Mouse (Mus musculus) intestine, embryonic 14.5 days (tissue): Measurements from ENCODE around the gene Lamb2. TPM values are rescaled to one million over a fixed set of nuclear protein-coding genes. Genes with fewer than 3 reads are reported as not detected.

Experiments
- ATAC-seq: fragments of 200-750 bp; cut with Nextera tagmentation; replicated peaks from 2 replicates; pipeline ENCODE4 v1.8.0; 2017; ENCODE audit warnings: low read depth, moderate number of reproducible peaks, moderate TSS enrichment, moderate library complexity; ENCODE audit not compliant: low FRiP score, low TSS enrichment
- DNase-seq: peaks from one replicate; pipeline ENCODE4 v3.0.0-alpha.2; 2018; ENCODE audit warnings: low spot score
- H3K27ac ChIP-seq: fragments of 300-500 bp; sonication (generic); 2 replicates; pipeline ENCODE4 v1.5.1; 2014; ENCODE audit warnings: low read depth, mild to moderate bottlenecking, control low read depth
- H3K27me3 ChIP-seq: fragments of 300-500 bp; sonication (generic); replicated peaks from 2 replicates; pipeline ENCODE4 v1.6.1; 2014; ENCODE audit warnings: low read length, control low read depth; ENCODE audit not compliant: control insufficient read depth, insufficient read depth
- H3K36me3 ChIP-seq: fragments of 300-500 bp; sonication (generic); 2 replicates; pipeline ENCODE4 v1.6.1; 2014; ENCODE audit warnings: low read length, control low read depth; ENCODE audit not compliant: control insufficient read depth, insufficient read depth
- H3K4me1 ChIP-seq: fragments of 300-500 bp; sonication (generic); replicated peaks from 2 replicates; pipeline ENCODE4 v1.6.1; 2014; ENCODE audit warnings: low read length, control low read depth, mixed read lengths; ENCODE audit not compliant: control insufficient read depth, insufficient read depth
- H3K4me2 ChIP-seq: fragments of 300-500 bp; sonication (generic); 2 replicates; pipeline ENCODE4 v1.6.1; 2014; ENCODE audit warnings: low read length
- H3K4me3 ChIP-seq: fragments of 300-500 bp; sonication (generic); 2 replicates; pipeline ENCODE4 v1.5.1; 2014; ENCODE audit warnings: low read depth, low read length, control low read depth, mixed read lengths
- H3K9ac ChIP-seq: fragments of 300-500 bp; sonication (generic); 2 replicates; pipeline ENCODE4 v1.6.1; 2014; ENCODE audit warnings: mild to moderate bottlenecking, low read length
- H3K9me3 ChIP-seq: fragments of 300-500 bp; sonication (generic); 2 replicates; pipeline ENCODE4 v1.6.1; 2016; ENCODE audit warnings: low read length, control low read depth; ENCODE audit not compliant: control insufficient read depth
- WGBS: fragments of 180-500 bp; shearing (Covaris S2); extraction: QIAGEN DNeasy Blood & Tissue Kit; methylation state at CpG from one replicate; pipeline ENCODE4 v1.1.7; 2014; 5-methylcytosine and 5-hydroxymethylcytosine counted together
- polyA plus RNA-seq: library from polyadenylated mRNA; unstranded; fragments of >200 nt; fragmentation: Nextera tagmentation; extraction: Ambion mirVana; gene quantifications from 2 replicates; pipeline ENCODE4 v1.2.1, GENCODE M21; 2014

Gene Lamb2
- polyA plus RNA-seq, 1 experiment from 2014 or later: 32.3 TPM

- Histone ChIP-seq H3K4me3 (no peak overlapping the region), H3K4me2 (no peak overlapping the region), H3K9ac (no peak overlapping the region), H3K9me3 (no peaks in the 10 kb centered on the region), H3K36me3 (peaks cover 27% of the 10 kb centered on the region), H3K4me1 (no peaks in the 10 kb centered on the region), H3K27ac (no peak overlapping the region), H3K27me3 (no peaks in the 10 kb centered on the region)
- WGBS: 62% methylated on average over 5 of the region's 5 CpGs
- ATAC-seq (no peak), DNase-seq (no peak)
Observed at GRCm38 (mm10) chr9:108469430-108469829, 10.1 kb upstream of the Lamb2 start.

DNA sequence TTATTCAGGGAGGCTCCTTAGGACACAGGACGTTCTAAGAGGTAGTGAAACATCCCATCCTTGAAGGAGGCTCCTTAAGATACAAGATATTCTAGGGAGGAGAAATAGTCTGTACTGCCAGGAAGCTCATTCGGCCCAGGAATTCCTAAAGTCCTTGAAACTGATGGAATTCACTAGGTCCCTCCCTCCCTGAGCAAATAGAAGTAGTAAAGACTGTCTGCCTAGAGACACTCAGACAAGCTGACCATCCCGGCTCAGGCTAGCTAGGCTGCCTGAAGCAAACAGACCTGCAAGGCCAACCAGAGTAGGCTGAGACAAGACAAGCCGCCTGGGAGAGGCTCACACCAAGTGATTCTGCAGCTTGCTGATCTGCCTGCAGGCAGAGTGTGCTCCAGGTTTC lies 9.7 kb upstream of the Lamb2 start:
- WGBS: 52% methylated on average over 4 of the region's 4 CpGs

DNA sequence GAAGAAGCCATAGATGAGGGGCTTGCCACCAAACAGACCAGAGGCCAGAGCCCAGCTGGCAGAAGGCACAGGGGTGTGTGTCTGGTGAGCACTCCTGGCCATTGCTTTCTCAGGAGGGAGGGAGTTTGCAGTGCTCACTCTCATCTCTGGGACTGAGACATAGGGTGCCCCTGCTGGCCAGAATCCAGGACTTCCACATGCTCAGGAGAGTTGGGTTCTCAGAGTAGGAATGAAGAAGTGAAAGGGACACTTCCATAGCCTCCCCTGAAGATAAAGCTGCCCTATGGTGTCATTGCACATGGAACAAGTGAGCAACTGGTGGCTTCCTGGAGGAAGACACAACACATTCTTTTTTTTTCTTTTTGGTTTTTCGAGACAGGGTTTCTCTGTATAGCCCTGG lies 5.0 kb upstream of the Lamb2 start:
- Histone ChIP-seq H3K4me3 (no peak overlapping the region), H3K27ac (no peak overlapping the region), H3K27me3 (no peaks in the 10 kb centered on the region), H3K9me3 (no peaks in the 10 kb centered on the region), H3K4me1 (peaks cover 6% of the 10 kb centered on the region), H3K9ac (no peak overlapping the region), H3K36me3 (no peaks in the 10 kb centered on the region), H3K4me2 (no peak overlapping the region)
- DNase-seq: no peak
- no peak for ATAC-seq
- WGBS: 78% methylated on average over 1 of the region's 1 CpGs

More for the DNA sequence above, 9.7 kb upstream of the Lamb2 start:
- no peaks in the 10 kb centered on the region for H3K27me3 ChIP-seq
- peaks cover 23% of the 10 kb centered on the region for H3K36me3 ChIP-seq
- no peak overlapping the region for H3K4me2 ChIP-seq
- no peaks in the 10 kb centered on the region for H3K9me3 ChIP-seq
- H3K27ac ChIP-seq: no peak overlapping the region
- H3K4me1 ChIP-seq: no peaks in the 10 kb centered on the region
- no peak for DNase-seq
- H3K9ac ChIP-seq: no peak overlapping the region
- no peak overlapping the region for H3K4me3 ChIP-seq
- no peak for ATAC-seq

DNA sequence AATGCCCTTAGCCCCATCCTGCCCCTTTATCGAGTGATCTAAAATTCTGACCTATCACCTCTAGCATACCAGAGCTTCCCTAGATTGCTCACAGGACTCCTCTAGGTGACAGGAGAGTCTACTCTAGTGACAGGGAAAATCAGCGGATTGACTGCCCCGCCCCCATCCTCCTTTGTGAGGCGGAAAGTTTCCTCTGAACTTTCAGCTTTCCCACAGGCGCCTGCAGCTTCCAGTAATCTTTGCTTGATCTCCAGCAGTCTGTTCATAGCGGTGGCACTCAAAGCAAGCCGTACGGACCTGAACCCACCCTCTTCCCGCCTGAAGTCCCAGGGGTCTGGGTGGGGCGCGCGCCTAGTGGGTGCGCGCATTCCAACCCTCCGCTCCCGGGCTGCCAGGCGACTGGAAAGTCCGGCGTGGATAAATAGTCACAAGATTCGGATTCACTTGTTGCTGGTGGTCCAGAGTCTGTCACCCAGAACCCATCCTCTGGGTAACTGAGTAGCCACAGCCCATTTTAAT lies 839 bp upstream of the Lamb2 start:
- H3K9me3 ChIP-seq: no peaks in the 10 kb centered on the region
- ATAC-seq (peak; percentile 79), DNase-seq (peak; percentile 92)
- H3K4me2 ChIP-seq: peak overlapping the region; percentile 91
- no peaks in the 10 kb centered on the region for H3K27me3 ChIP-seq
- WGBS: 1% methylated on average over 20 of the region's 20 CpGs
- H3K36me3 ChIP-seq: peaks cover 22% of the 10 kb centered on the region
- H3K9ac ChIP-seq: peak overlapping the region; percentile 56
- H3K27ac ChIP-seq: peak overlapping the region; percentile 87
- peaks cover 17% of the 10 kb centered on the region for H3K4me1 ChIP-seq
- H3K4me3 ChIP-seq: peak overlapping the region; percentile 46

DNA sequence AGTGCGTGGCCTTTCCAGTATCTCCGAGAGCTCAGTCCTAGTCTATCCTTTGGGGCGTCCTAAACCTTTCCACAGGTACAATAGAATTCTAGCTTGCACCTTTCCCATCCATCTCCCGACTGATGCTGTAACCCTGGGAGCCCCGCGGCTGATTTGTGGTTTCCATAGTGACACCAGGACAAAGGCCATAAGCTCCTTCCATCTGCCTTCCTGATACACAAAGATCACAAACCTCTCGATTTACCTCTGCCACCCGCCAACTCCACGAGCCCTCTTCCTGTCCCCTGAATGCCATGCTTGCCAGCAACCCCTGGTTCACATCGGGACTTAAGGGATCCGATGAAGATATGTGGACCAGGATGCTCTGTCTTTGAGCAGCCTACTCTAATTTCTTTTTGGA lies 295 bp upstream of the Lamb2 start:
- 38% methylated on average over 11 of the region's 11 CpGs for WGBS
- DNase-seq (peak; percentile 80), ATAC-seq (0 out of 2 replicates have a peak, but pooled peaks have one; percentile 14)
- no peaks in the 10 kb centered on the region for H3K9me3 ChIP-seq
- H3K4me3 ChIP-seq: peak overlapping the region; percentile 46
- peaks cover 17% of the 10 kb centered on the region for H3K4me1 ChIP-seq
- no peaks in the 10 kb centered on the region for H3K27me3 ChIP-seq
- H3K27ac ChIP-seq: peak overlapping the region; percentile 87; the same call in 1 of the 2 replicates
- H3K9ac ChIP-seq: no peak overlapping the region
- peaks cover 28% of the 10 kb centered on the region for H3K36me3 ChIP-seq
- peak overlapping the region; percentile 91 for H3K4me2 ChIP-seq

- ATAC-seq: no peak
- no peaks in the 10 kb centered on the region for H3K9me3 ChIP-seq
- peaks cover 43% of the 10 kb centered on the region for H3K36me3 ChIP-seq
- peaks cover 17% of the 10 kb centered on the region for H3K4me1 ChIP-seq
- H3K4me3 ChIP-seq: no peak overlapping the region
- H3K27ac ChIP-seq: no peak overlapping the region
- peak overlapping the region; percentile 91 for H3K4me2 ChIP-seq
- no peak for DNase-seq
- peak overlapping the region; percentile 73; the same call in 1 of the 2 replicates for H3K9ac ChIP-seq
- no peaks in the 10 kb centered on the region for H3K27me3 ChIP-seq
- 90% methylated on average over 28 of the region's 28 CpGs for WGBS
Observed at GRCm38 (mm10) chr9:108480813-108481519, 1.4 kb downstream of the Lamb2 start.

DNA sequence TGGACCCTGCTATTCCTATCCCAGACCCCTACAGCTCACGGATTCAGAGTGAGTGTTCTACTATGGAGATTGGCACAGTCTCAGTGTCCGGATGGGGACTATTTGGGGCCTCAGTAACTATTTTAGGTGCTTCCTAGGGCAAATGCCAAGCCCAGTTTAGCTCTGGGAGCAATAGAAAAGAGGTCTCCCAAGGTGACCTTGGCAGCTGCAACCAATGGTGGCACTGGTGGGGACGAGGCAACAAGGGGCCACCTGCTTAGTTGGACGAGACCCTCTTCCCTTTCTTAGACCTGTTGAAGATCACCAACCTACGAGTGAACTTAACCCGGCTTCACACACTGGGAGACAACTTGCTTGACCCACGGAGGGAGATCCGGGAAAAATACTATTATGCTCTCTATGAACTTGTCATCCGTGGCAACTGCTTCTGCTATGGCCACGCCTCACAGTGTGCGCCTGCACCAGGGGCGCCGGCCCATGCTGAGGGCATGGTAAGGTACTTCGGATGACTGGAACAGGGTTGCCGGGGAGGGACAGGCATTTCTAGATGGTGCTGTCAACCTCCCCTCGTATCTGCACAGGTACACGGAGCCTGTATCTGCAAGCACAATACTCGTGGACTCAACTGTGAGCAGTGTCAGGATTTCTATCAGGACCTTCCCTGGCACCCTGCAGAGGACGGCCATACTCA lies 2.1 kb downstream of the Lamb2 start:
- no peak for DNase-seq
- Histone ChIP-seq H3K4me3 (no peak overlapping the region), H3K36me3 (peaks cover 50% of the 10 kb centered on the region), H3K27me3 (no peaks in the 10 kb centered on the region), H3K9me3 (no peaks in the 10 kb centered on the region), H3K4me2 (no peak overlapping the region), H3K4me1 (peaks cover 17% of the 10 kb centered on the region), H3K9ac (no peak overlapping the region), H3K27ac (no peak overlapping the region)
- 92% methylated on average over 19 of the region's 19 CpGs for WGBS
- no peak for ATAC-seq

GRCm38 (mm10) chr9:108483051-108483790 lies 3.7 kb downstream of the Lamb2 start:
- no peak overlapping the region for H3K4me3 ChIP-seq
- no peak for DNase-seq
- ATAC-seq: no peak
- H3K9ac ChIP-seq: no peak overlapping the region
- WGBS: 92% methylated on average over 18 of the region's 18 CpGs
- H3K27me3 ChIP-seq: no peaks in the 10 kb centered on the region
- peaks cover 17% of the 10 kb centered on the region for H3K4me1 ChIP-seq
- H3K4me2 ChIP-seq: no peak overlapping the region
- H3K27ac ChIP-seq: no peak overlapping the region
- no peaks in the 10 kb centered on the region for H3K9me3 ChIP-seq
- peaks cover 66% of the 10 kb centered on the region for H3K36me3 ChIP-seq
